Mouse (Mus musculus) lung, postnatal 10 days (tissue): ENCODE data around the gene Cldn24.
A peak's percentile ranks its signal among the peaks of the same experiment; 100 is the strongest.
"Not testable (repeated sequence)": the region's sequence is repeated elsewhere in the genome, so short reads cannot be mapped to it uniquely, and the experiment has no call there.

Experiments used
- DNase-seq: peaks from one replicate; pipeline ENCODE4 v3.0.0; 2021

The Cldn24 gene

DNA sequence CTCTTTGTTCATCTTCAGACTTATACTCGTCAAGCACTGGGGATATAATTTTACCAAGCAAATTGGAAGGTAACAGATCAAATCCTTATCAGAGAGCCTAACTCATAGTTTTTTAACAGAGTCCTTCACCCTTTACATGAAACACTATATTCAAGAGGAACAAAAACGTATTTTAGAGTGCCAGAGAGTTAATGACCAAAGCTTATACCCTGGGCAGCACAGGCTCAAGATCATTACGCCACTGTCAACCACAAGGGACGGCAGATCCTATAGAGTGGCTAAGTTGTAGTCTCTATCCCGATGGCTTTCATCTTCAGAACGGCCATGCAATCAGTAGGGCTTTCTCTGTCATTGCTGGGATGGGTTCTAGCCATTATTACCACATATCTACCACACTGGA lies at the start of gene Cldn24:
Cldn24 (plus strand) TSS at position 301 of the 400 bp plus-strand sequence.
- no peak for DNase-seq

DNA sequence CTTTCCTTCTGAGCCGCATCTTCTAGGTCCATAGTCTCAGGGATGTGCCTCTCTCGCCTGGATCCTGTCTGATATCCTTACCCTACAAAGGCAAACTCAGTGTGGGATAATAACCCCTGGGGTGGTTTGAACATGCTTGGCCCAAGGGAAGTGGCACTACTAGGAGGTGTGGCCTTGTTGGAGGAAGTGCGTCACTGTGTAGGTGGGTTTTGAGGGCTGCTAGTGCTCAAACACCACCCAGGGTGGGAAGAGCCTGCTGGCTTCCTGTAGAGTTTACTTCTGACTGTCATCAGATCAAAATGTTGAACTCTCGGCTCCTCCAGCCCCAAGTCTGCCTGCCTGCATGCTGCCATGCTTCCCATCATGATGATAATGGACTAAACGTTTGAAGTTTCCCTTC lies 49.0 kb upstream of the Cldn24 start:
- DNase-seq = no peak

DNA sequence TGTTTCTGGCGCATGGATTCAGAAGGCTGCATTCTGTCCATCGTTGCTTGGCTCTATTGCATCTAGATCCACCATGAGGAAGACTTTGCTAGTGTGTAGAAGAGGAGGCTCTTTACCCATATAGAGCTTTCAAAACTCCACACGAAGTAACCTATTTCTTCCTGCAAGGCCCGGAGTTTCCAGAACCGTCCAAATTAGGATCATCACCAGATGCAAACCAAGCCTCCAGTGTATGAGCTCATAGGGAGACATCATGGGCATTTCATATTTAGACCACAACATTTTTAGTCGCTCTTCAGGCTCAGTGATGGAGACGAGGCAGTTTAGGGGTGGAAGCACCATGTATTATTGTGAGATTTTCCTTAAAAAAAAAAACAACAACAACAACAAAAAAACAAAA lies 44.5 kb upstream of the Cldn24 start:
- no peak for DNase-seq

DNA sequence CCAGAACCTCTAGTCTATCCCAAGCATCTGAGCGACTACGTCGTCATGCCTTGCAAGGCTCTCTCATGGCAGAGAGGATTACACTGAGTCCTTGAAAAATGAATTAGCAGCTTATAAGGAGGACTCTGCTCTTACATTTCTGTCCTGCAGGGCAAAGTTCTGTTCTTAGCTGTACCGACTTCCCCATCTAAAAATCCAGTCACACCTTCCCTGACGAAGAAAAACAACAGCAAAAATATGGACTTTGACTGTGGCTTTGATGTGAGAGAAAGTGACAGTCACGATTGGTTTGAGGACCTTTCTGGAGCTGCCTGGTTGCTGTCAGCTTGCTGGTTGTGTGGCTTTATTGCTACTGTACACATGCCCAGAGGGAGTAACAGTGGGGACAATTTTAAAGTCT lies 42.4 kb upstream of the Cldn24 start:
- no peak for DNase-seq

DNA sequence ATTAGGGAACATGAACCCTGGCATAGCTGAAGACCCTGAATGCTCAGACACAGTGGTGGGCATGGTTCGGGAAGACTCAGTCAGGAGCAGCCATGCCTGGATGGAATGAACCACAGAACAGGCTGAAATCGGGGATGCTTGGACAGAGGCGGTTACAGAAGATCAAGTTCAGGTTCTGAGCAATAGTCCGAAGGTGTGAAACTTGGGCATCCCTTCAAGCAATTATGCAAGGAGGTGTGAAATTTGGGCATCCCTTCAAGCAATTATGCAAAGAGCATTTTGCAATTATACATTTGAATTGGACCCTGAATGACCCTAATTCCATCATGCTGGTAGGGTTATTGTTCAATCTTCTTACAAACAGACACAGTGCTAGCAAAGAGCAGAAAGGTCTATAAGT lies 40.1 kb upstream of the Cldn24 start:
- DNase-seq = no peak

DNA sequence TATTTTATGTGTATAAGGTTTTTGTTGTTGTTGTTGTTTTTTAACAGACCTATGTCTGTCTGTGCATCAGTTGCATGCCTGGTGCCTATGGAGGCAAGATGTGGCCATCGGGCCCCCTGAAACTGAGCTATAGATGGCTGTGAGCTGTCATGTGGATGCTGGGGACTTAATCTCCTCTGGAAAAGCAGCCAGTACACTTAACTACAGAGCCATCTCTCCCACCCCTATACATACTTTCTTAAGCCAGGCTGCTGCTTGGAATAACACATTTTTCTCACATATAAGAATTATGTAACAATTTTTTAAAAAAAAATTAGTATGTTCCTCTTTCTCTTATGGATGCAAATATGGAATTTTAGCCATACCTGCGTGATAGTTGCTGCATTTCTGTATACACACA lies 38.4 kb upstream of the Cldn24 start:
- no peak for DNase-seq

DNA sequence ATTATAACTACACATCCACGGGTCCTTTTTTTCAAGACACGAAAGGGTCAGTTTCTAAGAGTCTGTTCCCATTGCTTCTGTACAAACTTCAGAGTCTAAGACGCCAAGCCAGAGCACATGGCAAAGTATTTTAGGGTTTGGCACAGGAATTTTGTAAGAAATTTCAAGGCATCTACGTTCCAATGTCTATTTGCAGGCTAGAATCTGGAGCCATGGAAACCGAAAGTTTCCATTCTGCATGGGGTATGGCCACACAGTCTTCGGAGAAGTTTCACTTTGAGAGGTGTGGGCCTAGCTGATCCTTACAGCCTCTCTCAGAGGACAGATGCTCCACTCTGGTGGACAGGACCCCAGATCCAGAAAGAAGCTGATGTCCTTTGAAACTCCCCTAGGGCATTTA lies 38.0 kb upstream of the Cldn24 start:
- DNase-seq = peak; percentile 8

DNA sequence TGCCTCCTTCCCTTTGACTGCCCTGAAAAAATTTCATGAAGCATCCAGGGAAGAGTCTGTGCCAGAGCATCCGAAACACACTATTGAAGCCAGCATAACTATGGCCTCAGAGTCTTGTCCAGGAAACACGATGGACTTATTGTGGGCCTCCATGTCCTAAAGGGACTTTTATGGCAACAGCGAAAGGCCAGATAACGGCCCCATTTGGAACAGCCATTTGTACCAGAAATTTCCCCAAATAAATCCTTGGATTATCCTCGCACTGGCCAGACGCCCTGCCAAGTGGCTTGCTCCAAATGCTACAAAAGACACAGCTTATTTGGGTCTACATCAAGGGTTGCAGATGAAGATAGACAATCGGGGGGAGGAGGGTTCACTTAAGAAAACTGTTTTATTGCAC lies 37.5 kb upstream of the Cldn24 start:
- peak; percentile 28 for DNase-seq

DNA sequence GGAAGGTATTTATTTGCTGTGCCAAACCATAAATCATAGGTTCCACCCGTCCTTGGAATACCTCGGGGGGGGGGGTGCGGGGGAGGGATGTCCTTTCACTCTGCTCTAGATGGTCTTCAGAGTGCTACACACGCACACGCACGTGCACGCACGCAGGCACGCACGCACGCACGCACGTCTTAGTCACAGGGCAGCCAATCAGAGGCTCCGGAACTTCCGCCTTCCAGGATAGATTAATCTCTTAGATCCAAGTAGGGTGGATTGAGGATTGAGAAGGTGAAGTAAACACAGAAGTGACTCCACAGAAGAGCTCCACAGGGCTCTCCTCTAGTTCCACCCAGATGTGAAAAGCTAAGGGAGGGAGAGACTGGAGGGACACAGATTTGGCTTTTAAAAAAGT lies 35.6 kb upstream of the Cldn24 start:
- DNase-seq = no peak

DNA sequence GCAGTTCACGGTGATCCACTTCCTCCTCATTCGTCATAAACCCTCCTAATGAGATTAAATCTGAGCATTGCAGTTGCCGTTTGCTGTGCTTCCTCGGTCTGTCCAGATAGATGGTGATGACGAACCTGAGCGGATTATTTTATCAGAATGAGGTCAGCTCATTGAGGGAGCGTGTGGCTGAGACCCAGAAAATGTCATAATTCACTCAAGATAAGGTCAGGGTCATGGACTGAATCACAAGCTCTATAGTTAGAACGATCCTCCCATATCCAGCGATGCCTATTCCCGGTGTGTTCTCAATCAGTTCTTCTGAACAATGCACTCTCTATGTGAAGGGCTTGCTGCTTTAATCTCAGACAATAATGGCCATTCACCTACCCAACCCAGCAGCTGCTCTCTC lies 34.2 kb upstream of the Cldn24 start:
- DNase-seq = no peak

DNA sequence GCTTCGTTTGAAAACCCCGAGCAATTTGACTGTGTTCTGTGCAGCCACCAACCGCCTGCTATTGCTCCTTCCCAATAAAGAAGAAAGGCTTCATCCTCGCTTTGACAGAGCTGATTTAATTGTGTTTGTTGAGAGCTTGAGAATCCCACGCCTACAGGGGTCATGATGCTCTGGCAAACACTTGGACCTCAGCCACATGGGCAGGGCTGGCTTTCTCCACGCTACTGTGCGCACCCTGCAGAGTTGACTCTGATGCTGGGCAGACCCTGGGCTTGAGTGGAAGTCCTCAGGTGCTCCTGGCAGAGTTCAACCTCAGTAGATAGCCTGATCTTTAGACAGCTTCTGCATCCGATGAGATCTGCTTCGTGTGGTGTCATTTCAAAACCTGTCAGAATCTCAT lies 30.0 kb upstream of the Cldn24 start:
- DNase-seq = no peak

DNA sequence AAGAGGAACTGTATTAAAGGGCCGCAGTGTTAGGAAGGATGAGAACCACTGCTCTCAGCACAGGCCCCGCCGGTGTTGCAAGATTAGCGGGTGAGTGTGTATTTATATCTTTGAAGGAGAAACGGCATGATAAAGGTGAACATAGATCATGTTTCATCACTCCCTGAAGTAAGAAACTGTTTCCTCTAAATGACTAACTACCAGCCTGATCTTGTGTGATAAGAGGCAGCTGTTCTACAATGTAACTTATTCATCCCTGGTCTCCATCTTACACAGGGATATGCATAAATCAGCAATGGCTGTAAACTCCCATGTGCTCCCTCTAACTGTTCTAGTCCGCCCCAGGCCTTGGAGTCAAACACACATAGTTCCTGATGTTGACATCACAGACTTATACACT lies 22.5 kb upstream of the Cldn24 start:
- no peak for DNase-seq

DNA sequence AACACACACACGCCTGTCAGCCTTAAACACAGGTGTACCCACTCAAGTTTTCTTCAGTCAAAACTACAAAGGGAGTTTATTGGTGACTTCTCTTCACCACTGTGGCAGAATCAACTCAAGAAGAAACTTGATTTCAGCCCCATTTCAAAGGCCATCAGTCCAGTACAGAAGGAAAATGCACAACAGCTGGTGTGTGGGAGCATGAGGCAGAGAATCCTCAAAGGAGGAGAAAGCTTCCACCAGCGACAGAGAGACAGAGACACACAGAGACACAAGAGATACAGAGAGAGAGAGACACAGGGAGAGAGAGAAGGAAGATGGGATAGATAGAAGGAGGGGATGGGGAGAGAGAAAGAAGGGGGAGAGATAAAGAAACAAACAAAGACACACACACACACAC lies 19.6 kb upstream of the Cldn24 start:
- DNase-seq = no peak

DNA sequence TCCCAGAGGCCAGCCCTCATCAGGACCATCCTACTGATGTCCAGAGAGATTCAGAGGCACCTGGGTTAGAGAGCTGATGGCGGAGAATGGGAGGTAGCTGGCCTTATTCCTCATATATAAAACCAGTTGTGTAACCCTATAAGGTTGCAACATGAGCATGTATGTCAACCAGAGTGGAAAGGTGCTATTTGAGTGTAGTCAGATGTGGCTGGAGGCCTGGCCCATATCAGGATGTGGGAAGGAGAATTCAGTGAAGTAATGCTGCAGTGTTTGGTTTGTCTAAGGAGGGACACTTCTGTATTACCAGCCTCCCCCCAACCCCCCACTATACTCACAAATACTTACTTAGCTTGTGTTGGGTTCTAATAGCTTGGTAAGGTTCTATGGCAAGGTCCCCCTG lies 17.7 kb upstream of the Cldn24 start:
- no peak for DNase-seq

DNA sequence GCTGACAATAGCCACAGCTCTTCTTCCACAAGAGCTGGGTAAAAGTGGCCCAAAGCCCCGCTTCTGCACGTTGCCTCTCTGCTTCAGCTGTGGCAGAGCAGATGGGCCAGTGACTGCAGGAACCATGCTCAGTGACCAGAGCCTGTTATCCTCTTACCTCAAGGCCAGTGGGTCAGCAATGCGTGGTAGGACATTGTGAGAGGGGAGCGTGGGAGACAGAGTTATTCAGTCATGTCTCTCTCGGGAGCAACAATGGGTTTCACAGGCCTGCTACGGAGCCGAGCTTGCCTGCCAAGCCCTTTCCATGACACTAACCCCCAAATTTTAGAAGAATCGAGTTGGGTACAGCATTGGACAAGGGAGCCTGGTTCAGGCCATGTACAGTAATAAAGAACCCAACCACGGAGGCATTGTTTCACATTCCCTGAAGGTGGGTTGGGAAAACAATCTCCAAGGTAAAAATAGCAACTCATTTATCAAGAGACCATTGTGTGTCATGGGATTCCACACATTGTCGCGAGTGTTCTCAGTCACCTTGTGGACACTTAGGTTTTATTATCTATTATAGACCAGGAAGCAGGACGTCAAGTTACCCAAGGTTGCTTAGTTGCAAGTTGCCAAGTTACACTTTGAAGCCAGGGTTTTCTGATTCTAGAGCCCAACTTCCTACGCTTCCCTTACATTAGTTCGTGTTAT lies 11.8 kb upstream of the Cldn24 start:
- no peak for DNase-seq

DNA sequence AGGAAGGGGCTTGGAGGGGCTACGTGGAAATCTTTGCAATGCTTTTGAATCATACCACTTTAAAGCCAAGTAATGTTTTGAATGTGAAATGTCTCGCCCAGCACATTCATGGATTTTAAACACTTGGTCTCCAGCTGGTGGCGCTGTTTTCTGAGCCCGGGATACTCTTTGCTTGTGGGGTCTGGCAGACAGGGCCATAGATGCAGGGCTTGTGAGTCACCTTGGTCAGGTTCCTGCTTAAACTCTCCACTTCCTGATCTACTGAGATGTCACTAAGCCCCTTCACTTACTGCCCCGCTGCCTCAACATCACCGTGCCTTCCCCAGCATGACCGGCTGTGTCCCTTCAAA lies 11.3 kb upstream of the Cldn24 start:
- no peak for DNase-seq

DNA sequence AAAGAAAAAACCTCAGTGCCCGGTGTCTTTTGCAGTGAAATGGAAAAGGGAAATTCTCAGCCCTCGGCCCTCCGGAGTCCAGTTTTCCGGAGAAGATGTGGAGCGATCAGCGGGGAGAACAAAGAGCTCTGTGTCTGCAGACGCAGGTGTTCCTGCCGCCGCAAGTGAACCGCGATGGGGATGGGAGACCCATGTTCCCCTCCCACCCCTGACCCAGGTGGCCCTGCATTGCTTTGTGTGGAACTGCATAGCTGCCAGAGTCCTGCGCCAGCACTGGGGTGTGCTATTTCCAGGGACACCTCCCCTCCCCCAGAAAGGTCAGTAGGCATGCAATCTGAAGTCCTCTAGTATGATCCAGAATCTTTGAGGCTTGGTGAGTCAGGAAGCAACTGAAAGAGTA lies 10.7 kb upstream of the Cldn24 start:
- DNase-seq = no peak

DNA sequence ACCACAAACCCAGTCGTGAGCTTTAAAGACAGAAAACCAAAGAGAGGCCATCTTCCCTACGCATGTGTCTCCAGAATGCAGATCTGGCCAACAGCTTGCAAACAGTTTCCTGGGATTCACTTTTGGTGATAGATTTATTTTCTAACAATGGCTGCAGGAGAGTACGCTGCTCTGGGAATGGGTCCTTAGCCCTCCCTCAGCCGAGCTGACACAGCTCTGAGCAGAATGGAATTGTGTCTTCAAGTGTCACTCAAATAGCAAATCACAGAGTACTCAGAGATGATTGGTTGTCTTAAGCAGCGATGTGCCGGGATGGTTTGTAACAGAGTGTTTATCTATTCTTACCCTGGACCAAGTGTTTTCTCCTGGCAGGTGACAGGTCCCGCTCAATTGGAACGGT lies 2.9 kb upstream of the Cldn24 start:
- DNase-seq = no peak

DNA sequence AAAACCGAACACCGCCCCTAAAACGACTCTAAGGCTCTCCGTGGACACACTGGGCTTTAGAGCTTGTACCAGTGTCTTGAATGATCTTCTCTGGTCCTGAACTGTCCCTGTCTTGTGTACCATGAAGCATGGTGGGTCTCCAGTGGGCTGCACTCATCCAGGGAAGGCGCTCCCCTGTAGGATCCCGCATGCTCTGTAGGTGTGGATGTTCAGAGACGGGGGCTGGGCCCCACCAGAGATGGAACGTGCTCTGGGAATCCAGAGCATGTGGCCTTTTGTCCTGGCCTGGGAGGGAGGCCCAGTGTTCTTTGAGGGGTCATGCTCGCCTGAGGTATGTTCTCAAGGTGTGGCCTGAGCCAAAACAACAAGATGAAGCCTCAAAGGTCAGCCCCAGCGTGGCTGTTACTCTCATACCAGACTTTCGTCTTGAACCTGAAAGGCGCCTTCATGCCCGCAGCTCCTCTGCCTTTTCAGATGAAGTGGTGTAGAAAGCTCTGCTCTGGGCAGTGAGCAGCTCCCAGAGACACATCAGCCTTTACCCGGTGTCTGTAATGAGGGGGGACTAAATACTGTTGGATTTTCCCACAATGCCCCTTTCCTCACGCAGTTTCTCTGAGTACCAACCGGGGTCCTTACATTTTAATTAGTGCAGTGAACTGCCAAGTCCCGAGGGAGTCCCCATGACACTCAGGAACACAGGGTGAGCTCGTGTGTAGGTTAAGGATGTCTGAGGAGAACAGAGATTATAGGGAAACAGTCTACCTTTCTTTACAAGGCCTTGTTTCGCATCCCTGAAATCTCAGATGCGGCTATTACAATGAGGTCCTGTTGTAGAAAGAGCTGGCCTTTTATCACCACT lies 800 bp upstream of the Cldn24 start:
- DNase-seq = no peak

DNA sequence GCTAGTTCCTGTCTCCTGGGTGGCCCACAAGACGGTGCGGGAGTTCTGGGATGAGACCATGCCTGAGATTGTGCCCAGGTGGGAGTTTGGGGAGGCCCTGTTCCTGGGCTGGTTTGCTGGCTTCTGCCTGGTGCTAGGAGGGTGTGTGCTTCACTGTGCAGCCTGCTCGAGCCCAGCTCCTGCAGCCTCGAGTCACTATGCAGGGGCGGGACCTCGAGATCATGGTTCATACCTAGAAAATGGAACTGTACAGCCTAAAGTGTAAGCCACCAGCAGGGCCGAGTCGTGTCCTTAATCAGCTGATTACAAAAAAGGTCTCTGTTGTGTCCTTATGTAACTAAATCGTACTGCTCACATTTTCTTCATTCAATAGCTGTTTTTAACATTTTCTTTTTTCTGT lies 598 bp downstream of the Cldn24 start:
- DNase-seq = not testable (repeated sequence)

DNA sequence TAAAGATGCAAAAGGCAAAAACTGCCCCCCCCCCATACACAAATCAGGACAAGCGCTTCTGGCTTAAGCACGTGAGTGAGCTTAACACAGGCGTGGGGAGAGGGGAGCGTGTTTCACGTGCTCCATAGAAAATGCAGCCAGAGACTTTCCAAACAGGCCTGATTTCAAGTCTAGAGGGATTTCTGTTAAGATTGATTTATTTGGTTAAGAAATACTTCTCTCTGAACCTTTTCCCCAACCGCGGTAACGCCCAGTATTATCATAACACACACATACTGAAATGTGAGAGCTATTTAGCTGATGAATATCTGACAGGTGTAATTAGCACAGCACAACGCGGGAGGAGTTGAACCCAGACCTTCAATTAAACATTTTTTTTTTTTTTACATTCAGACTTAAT lies 1.8 kb downstream of the Cldn24 start:
- DNase-seq = no peak

DNA sequence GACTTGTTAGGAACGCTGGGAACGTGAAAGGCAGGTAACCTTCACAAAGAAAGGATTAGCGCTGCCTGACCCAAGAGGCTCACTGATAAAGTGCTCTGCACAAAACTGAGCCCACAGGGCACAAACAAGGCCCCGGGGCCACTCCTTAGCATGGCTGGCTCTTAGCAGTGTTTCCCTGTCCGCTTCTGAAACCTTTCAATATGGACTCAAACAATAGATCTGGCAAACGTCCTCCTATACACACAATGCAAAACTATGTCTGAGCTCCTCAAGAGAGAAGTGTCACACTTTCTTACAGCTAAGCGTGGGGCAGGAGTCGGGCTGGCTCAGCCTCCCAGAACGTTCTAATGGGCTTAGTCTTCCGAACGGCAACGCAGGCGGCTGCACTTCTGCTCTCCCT lies 2.2 kb downstream of the Cldn24 start, which contains the start of gene Cldn22:
Cldn22 (plus strand) TSS at position 301 of the 400 bp plus-strand sequence.
- DNase-seq = no peak

DNA sequence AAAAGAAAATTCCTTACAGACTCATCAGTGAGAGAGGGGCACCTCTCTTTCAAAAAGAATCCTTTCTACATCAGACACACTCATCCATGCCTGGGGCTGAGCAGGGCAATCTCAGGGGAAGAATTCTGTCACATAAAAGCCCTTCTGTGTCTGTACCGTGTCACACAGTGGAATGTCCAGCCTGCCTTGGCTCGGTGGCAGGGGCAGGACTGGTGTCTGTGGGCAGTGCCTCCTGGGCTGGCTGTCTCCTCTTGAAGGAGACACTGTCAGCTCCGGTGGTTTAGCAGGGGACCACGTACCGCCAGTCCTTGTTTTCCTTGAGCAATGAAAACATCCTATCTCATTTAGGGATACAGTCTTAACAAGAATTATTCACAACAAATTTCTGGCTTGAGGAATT lies 3.7 kb downstream of the Cldn24 start:
- DNase-seq = no peak

DNA sequence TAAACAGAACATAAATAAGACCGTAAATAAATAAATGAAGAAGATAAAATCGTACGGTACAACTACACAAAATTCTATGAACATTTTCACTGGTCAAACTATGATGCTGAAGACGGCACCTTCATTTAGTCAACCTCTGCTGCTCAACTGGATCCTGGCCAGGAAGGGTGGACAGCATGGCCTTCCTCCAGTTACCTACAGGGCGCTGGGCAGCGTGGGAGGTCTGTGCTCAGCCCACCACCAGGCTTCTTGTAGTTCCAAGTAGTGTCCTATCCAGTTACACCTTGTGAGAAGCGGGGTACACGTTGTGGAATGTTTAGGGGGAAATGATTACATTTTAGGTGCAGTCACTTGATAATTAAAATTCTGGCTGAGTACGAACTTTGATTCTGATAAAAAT lies 5.0 kb downstream of the Cldn24 start:
- no peak for DNase-seq

DNA sequence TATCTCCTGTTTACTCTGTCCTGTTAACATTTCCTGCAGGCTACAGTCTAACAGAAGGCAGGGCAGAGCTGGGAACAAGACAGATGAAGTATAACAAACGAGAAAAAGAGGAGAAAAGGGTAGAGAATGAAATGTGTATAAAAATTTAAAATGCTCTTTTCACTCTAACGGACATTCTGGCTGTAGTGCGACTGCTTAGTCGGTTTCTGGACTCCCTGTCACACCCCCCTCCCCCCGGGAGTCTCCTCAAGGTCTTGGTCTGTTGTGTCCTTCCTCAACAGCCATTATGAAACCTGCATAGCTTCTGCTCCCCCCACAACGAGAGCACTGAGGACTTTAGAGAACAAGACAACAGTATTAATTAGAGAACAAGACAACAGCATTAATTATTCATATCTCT lies 10.7 kb downstream of the Cldn24 start:
- no peak for DNase-seq
